Mouse (Mus musculus) liver, embryonic 11.5 days (tissue): ENCODE data around the gene Pla2g3. TPM values are rescaled to one million over a fixed set of nuclear protein-coding genes. Genes with fewer than 3 reads are reported as not detected.
A peak's percentile ranks its signal among the peaks of the same experiment; 100 is the strongest.

ENCODE experiments used
- ATAC-seq: fragments of 200-750 bp; cut with Nextera tagmentation; replicated peaks from 2 replicates; pipeline ENCODE4 v1.8.0; 2017; ENCODE audit warnings: moderate number of reproducible peaks, mild to moderate bottlenecking, moderate TSS enrichment, moderate library complexity; ENCODE audit not compliant: low FRiP score
- DNase-seq: peaks from one replicate; pipeline ENCODE4 v3.0.0-alpha.2; 2017; ENCODE audit warnings: low spot score
- H3K27ac ChIP-seq: fragments of 300-500 bp; sonication (generic); 2 replicates; pipeline ENCODE4 v1.5.1; 2014; ENCODE audit warnings: mild to moderate bottlenecking, low read depth, low read length, control low read depth
- H3K27me3 ChIP-seq: fragments of 300-500 bp; sonication (generic); replicated peaks from 2 replicates; pipeline ENCODE4 v1.6.1; 2014; ENCODE audit warnings: low read length, mixed read lengths; ENCODE audit not compliant: control insufficient read depth, insufficient read depth
- H3K36me3 ChIP-seq: fragments of 300-500 bp; sonication (generic); 2 replicates; pipeline ENCODE4 v1.6.1; 2014; ENCODE audit warnings: mild to moderate bottlenecking, low read length, moderate library complexity, mixed read lengths; ENCODE audit not compliant: control insufficient read depth, insufficient read depth
- H3K4me1 ChIP-seq: fragments of 300-500 bp; sonication (generic); replicated peaks from 2 replicates; pipeline ENCODE4 v1.6.1; 2014; ENCODE audit warnings: low read length, mixed read lengths; ENCODE audit not compliant: control insufficient read depth, insufficient read depth
- H3K4me2 ChIP-seq: fragments of 300-500 bp; sonication (generic); 2 replicates; pipeline ENCODE4 v1.6.1; 2014; ENCODE audit warnings: mild to moderate bottlenecking, control low read depth, moderate library complexity
- H3K4me3 ChIP-seq: fragments of 300-500 bp; sonication (generic); 2 replicates; pipeline ENCODE4 v1.5.1; 2014; ENCODE audit warnings: low read depth, low read length, control low read depth
- H3K9ac ChIP-seq: fragments of 300-500 bp; sonication (generic); 2 replicates; pipeline ENCODE4 v1.6.1; 2014; ENCODE audit warnings: low read depth, low read length, control low read depth
- H3K9me3 ChIP-seq: fragments of 300-500 bp; sonication (generic); 2 replicates; pipeline ENCODE4 v1.6.1; 2016; ENCODE audit warnings: low read length, inconsistent platforms, mixed read lengths; ENCODE audit not compliant: control insufficient read depth
- WGBS: fragments of 180-500 bp; shearing (Covaris S2); extraction: QIAGEN DNeasy Blood & Tissue Kit; methylation state at CpG from one replicate; pipeline ENCODE4 v1.1.7; 2014; 5-methylcytosine and 5-hydroxymethylcytosine counted together
- polyA plus RNA-seq: library from polyadenylated mRNA; unstranded; fragments of >200 nt; fragmentation: Nextera tagmentation; extraction: Ambion mirVana; gene quantifications from 2 replicates; pipeline ENCODE4 v1.2.1, GENCODE M21; 2014

The Pla2g3 gene
- polyA plus RNA-seq, 1 experiment from 2014 or later = 0.27 TPM

DNA sequence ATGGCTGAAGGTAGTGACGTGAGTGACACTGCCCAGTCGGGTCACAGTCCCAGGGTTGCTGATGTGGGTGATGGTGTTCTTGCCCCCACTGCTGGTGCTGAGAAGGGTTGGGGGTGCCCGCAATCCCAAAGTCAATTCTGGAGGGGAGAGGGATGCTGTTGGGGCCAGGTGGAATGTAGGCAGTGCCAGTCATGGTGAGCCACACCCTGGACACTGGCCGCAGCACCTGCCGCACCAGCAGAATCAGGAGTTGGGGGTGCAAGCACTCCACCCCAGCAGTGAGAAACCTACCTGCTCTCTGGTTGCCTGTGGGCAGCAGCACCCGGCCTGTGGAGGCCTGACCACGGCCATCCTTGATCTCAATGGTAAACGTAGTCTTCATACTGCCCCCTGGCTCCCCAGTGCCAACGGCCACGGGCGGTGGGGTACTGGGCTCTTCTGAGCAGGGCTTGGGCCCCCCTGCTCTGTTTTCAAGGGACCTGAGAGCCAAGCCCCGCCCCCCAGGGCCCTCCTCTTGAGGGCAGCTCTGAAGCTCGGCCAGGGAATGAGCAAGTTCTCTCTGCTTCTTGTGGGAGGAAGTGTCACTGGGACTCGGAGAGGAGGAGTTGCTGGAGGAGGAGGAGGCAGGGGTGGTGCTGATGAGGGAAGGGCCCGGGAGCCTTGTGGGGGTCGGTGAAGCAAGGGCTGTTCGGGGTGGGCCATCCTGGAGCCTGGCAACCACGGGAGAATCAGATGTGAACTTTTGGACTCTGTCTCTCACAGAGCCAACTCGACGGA lies 41.6 kb downstream of the Pla2g3 start:
- no peaks in the 10 kb centered on the region for H3K27me3 ChIP-seq
- no peak overlapping the region for H3K4me3 ChIP-seq
- H3K27ac ChIP-seq = no peak overlapping the region
- no peak for DNase-seq
- ATAC-seq = no peak
- no peak overlapping the region for H3K9ac ChIP-seq
- peaks cover 23% of the 10 kb centered on the region for H3K36me3 ChIP-seq
- H3K4me1 ChIP-seq = no peaks in the 10 kb centered on the region
- no peaks in the 10 kb centered on the region for H3K9me3 ChIP-seq
- H3K4me2 ChIP-seq = no peak overlapping the region
- WGBS = 73% methylated on average over 20 of the region's 20 CpGs

DNA sequence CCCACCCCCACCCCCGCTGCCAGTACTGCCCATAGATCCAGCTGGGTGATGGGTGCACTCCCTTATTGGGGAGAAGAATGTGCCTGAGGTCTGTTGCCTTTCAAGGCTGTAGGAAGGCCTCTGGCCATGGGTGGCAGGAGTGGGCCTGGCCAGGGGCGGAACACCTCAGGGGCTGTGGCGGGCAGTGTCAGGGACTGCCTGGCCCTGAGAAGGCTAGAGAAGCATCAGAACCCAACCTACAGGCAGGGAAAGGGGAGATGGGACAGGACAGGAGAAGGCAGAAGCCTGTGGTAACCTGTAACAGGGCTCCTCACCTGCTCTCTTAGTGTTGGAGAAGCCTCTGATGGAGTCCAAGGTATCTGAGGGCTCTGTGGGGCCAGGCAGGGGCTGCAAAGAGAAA lies 42.6 kb downstream of the Pla2g3 start:
- Histone ChIP-seq H3K27ac (no peak overlapping the region), H3K9ac (no peak overlapping the region), H3K9me3 (no peaks in the 10 kb centered on the region), H3K4me3 (no peak overlapping the region), H3K4me2 (no peak overlapping the region), H3K36me3 (peaks cover 22% of the 10 kb centered on the region), H3K27me3 (no peaks in the 10 kb centered on the region), H3K4me1 (peaks cover 3% of the 10 kb centered on the region)
- 69% methylated on average over 3 of the region's 3 CpGs for WGBS
- DNase-seq = no peak
- no peak for ATAC-seq

DNA sequence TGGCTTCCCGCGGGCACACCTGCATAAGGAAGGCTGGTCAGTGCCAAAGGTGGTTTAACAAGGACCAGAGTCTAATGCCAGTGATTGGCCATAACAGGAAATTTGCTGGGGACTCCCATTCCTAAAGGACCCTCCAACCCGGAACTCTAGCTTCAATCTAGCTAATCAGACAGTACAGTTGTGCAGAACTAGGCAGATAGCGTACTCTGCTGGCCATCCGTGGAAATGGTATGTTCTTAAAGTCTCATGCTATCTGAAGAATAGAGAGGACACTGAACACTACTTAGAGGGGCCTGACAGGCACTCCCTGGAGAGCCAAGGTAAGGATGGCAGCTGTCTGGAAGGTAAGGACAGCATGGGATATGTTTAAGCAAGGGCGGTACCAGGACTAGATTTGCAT lies 43.5 kb downstream of the Pla2g3 start:
- WGBS = 78% methylated on average over 6 of the region's 6 CpGs
- no peak for ATAC-seq

GRCm38 (mm10) chr11:3532101-3532931 lies 44.2 kb downstream of the Pla2g3 start:
- Histone ChIP-seq H3K4me1 (peaks cover 12% of the 10 kb centered on the region), H3K27ac (no peak overlapping the region), H3K4me3 (no peak overlapping the region), H3K9ac (no peak overlapping the region), H3K9me3 (no peaks in the 10 kb centered on the region), H3K27me3 (no peaks in the 10 kb centered on the region), H3K36me3 (peaks cover 18% of the 10 kb centered on the region), H3K4me2 (no peak overlapping the region)
- no peak for DNase-seq
- no peak for ATAC-seq
- WGBS = 87% methylated on average over 16 of the region's 16 CpGs

More for the DNA sequence above, 43.5 kb downstream of the Pla2g3 start:
- Histone ChIP-seq H3K4me3 (no peak overlapping the region), H3K9ac (no peak overlapping the region), H3K4me2 (no peak overlapping the region), H3K27me3 (no peaks in the 10 kb centered on the region), H3K4me1 (peaks cover 8% of the 10 kb centered on the region), H3K9me3 (no peaks in the 10 kb centered on the region), H3K27ac (no peak overlapping the region), H3K36me3 (peaks cover 19% of the 10 kb centered on the region)
- no peak for DNase-seq

DNA sequence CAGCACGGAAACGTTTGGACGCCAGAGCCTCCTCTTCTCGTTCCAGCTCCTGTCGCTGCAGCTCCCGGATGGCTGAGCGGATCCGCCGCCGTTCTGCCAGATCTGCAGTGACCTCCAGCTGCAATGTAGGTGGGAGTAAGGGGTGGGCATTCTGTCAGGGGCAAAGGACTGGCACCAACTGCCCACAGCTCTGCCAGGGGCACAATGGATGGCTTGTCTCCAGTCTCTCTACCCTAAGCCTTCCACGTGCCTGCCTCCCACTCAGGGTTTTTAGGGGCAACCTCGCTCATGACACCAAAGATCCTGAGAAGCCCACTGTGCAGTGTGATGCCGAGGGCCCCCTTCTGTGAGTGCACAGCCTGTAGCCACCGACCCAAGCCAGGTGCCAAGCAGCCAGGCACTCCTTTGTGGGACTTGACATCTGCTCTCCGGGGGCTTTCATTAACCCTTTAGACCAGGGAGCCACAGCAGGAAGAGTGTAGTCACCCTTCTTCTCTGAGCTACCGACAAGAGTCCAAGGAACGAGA lies 45.4 kb downstream of the Pla2g3 start:
- Histone ChIP-seq H3K4me1 (peaks cover 18% of the 10 kb centered on the region), H3K4me2 (no peak overlapping the region), H3K27me3 (no peaks in the 10 kb centered on the region), H3K4me3 (no peak overlapping the region), H3K9ac (no peak overlapping the region), H3K27ac (no peak overlapping the region), H3K9me3 (no peaks in the 10 kb centered on the region), H3K36me3 (peaks cover 14% of the 10 kb centered on the region)
- DNase-seq = no peak
- WGBS = 85% methylated on average over 17 of the region's 17 CpGs
- ATAC-seq = no peak

DNA sequence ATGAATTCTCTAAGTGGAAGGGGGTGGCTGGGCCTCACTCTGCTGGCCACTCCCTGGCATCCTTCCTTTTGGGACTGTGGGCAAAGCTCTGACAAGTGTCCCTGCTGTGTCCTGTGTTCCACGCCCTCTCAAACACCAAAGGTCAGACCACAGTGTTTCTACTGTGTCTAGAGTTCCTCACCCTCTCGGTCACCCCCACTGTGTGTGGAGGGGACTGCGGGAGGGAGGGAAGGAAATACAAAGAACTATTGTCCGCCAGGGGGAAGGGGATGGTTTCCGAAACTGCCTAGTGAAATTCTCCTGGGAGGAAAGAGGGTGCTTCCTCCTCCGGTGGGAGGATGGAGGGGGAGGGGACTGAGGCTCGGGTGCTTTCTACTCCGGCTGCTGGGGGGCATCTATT lies 46.9 kb downstream of the Pla2g3 start:
- ATAC-seq (no peak), DNase-seq (no peak)
- H3K4me2 ChIP-seq = peak overlapping the region; percentile 81
- H3K4me3 ChIP-seq = peak overlapping the region; percentile 56; the same call in 1 of the 2 replicates
- peak overlapping the region; percentile 66 for H3K9ac ChIP-seq
- no peaks in the 10 kb centered on the region for H3K9me3 ChIP-seq
- peaks cover 7% of the 10 kb centered on the region for H3K36me3 ChIP-seq
- 20% methylated on average over 8 of the region's 8 CpGs for WGBS
- peak overlapping the region; percentile 72; the same call in 1 of the 2 replicates for H3K27ac ChIP-seq
- H3K27me3 ChIP-seq = no peaks in the 10 kb centered on the region
- peaks cover 19% of the 10 kb centered on the region for H3K4me1 ChIP-seq

- Histone ChIP-seq H3K9ac (peak overlapping the region; percentile 66), H3K27me3 (no peaks in the 10 kb centered on the region), H3K36me3 (peaks cover 7% of the 10 kb centered on the region), H3K4me2 (peak overlapping the region; percentile 81), H3K9me3 (no peaks in the 10 kb centered on the region), H3K27ac (peak overlapping the region; percentile 72), H3K4me3 (peak overlapping the region; percentile 56), H3K4me1 (peaks cover 19% of the 10 kb centered on the region)
- ATAC-seq (peak; percentile 80), DNase-seq (peak; percentile 96)
- 1% methylated on average over 36 of the region's 36 CpGs for WGBS
These were observed 47.4 kb downstream of the Pla2g3 start for GRCm38 (mm10) chr11:3535406-3535986.

DNA sequence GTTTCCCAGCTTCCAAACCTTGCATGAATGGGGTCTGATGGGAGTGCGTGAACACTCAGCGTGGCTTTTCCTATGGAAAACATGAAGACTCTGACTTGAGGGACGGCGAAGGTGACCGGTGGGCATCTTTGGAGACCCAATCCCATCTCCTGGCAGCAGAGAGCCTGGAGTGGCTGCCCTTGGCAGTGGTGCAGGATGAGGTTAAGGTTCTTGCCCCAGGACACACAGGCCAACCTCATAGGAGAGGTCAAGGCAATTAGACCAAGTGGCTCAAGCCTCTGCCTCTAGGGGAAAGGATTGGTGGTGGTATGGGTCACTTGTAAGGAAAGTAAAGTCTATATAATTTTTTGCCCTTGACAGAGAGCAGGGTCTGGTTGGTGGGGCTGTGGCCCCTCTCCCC lies 48.0 kb downstream of the Pla2g3 start:
- 48% methylated on average over 5 of the region's 5 CpGs for WGBS
- no peak for ATAC-seq

More for the DNA sequence above, 48.0 kb downstream of the Pla2g3 start:
- Histone ChIP-seq H3K4me3 (peak overlapping the region; percentile 56), H3K36me3 (peaks cover 7% of the 10 kb centered on the region; the same call in 1 of the 2 replicates), H3K9me3 (no peaks in the 10 kb centered on the region), H3K9ac (peak overlapping the region; percentile 66), H3K4me2 (peak overlapping the region; percentile 81), H3K27me3 (no peaks in the 10 kb centered on the region), H3K4me1 (peaks cover 19% of the 10 kb centered on the region), H3K27ac (peak overlapping the region; percentile 72)
- DNase-seq = no peak
